Mouse (Mus musculus): ENCODE data around the gene Tbx20.

DNA sequence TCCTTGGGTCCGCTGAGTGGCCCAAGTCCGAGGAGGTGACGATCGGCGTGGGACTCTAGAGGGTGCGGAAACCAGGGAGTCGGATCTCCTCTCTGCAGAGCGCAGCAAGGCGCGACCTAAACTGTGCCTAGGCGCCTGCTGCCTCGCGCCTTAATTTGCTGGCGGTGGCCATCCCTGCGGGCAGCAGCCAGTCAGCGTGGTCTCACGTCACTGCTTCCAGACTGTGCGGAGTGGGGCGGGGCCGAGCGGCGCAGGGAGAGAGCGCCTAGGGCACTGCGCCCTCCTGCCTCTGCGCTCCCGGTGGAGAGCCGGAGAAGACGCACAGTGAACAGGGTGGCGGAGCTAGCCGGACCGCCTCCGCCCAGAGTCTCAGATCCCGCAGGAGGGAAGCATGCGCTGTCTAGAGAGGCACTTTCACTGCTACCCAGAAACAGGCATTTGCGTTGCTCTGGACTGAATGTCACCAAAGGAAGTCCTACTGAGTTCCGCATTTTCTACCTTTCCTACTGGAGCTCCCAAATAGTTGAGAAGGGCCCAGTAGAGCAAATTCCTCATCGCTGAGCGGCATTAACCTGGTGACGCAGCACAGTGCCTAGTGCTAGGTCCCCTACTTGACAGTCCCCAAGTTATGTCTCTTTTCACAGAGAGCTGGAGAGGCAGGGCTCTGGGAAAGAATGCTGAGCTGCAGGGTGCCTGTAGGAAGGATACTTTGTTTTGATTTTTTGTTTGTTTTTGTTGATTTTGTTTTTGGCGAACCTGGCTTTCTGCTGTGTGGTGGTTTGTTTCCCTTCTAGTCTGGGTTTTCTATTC, at the start of gene Tbx20:
- TF ChIP-seq EP300 (IDR thresholded peaks at IDR 0.05) (no peak), CTCF (IDR thresholded peaks at IDR 0.05) (no peak; the same call in 1 of the 2 replicates)

All from lung, postnatal 0 days (tissue).